Mouse (Mus musculus): ENCODE data around the gene Hdgfl1.

- no peak for TF ChIP-seq CTCF (IDR thresholded peaks at IDR 0.05; ENCODE audit: extremely low read depth, insufficient read depth, insufficient read length, insufficient replicate concordance)
- no peak for TF ChIP-seq POLR2A (IDR thresholded peaks at IDR 0.05; ENCODE audit: low read depth, low read length)
Measured at GRCm38 (mm10) chr13:26795460-26795859, 25.5 kb upstream of the Hdgfl1 start.
